Mouse (Mus musculus): ENCODE data around the gene Slc43a2.

Gene Slc43a2

DNA sequence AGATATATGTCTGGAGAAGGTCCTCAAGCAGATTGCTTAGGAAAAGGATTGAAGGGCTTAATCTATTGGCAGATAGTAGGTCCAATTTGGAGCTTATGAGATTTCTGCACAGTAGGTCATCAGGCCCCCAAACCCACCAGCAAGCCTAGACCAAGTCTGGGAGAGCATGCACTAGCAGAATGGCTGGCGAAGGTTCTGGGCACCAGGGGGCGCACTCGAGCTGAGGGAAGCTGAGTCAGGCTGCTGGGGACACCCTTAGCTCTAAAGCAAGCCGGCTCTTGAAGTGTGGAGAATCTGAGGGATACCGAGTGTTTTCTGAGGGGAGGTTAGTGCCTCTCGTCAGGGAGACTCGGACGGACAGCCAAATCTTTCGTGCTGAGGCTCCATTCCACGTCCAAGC lies 1.2 kb upstream of the Slc43a2 start:
- DNase-seq (ENCODE audit: low spot score): peak; percentile 92

GRCm38 (mm10) chr11:75530845-75531373 lies 585 bp upstream of the Slc43a2 start:
- no peak for DNase-seq (ENCODE audit: low spot score)

- DNase-seq (ENCODE audit: low spot score): peak; percentile 59
These were observed 1.1 kb downstream of the Slc43a2 start for GRCm38 (mm10) chr11:75532340-75533277.

DNA sequence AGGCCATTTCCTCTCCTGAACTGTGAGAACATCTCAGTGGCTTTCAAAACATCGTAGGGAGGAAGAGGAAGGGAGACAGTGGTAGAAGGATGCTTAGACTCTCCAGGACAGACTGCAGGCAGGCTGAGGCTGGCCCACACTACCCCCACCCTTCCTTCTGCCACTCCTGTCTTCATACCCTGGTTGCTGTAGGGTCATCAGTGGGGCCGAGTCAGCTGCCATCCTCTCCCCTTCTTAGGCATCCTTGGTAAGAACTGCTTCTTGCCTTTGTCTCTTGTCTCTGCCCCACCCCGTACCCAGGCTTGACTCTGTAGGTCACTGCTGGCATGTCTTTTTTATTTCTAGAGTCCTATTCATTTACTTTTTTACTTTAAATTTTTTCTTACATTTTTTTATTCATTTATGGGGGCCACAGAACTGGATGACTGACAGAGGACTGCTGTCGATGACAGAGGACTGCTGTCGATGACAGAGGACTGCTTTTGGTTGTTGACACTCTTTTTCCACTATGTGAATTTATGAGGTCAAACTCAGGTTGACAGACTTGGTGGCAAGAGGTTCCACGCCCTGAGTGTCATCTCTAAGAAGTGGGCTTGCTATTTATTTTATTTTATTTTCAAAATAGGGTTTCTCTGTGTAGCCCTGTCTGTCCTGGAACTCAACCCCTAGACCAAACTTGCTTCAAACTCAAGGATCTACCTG lies 2.0 kb downstream of the Slc43a2 start:
- peak; percentile 31 for DNase-seq (ENCODE audit: low spot score)

DNA sequence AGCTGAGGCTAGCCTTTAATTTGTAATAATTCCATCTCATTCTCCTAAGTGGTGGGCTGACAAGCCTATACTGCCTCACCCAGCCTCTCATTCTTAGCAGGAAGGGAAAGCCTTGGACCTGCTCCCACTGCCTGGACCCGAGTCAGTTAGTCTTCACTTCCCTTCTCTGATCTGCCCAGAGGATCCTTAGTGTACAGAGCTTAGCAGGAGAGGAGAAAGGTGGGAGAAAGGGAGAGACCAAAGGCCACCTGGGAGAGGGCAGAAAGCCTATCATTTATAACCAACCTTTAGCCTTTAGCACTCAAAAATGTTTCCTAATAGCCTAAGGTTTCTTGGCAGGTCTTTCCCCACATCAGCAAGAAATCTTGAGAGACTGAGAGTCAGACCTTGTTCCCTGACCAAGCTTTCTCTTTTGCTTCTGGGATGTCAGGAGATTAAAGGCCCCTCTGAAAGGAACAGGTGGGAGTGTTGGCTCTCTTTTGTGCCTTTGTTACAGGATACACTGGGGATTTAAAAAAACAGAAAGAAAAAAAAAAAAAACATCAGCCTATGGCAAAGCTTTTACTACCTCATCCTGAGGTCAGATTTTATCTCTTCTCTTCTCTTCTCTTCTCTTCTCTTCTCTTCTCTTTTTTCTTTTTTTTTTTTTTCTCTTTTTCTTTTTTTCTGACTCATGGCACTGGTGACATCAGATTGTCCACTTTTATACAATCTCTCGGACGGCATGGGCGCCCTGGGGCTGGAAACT lies 3.0 kb downstream of the Slc43a2 start:
- DNase-seq (ENCODE audit: low spot score): no peak

- no peak for DNase-seq (ENCODE audit: low spot score)
These were observed 3.8 kb downstream of the Slc43a2 start for GRCm38 (mm10) chr11:75535106-75535795.

DNA sequence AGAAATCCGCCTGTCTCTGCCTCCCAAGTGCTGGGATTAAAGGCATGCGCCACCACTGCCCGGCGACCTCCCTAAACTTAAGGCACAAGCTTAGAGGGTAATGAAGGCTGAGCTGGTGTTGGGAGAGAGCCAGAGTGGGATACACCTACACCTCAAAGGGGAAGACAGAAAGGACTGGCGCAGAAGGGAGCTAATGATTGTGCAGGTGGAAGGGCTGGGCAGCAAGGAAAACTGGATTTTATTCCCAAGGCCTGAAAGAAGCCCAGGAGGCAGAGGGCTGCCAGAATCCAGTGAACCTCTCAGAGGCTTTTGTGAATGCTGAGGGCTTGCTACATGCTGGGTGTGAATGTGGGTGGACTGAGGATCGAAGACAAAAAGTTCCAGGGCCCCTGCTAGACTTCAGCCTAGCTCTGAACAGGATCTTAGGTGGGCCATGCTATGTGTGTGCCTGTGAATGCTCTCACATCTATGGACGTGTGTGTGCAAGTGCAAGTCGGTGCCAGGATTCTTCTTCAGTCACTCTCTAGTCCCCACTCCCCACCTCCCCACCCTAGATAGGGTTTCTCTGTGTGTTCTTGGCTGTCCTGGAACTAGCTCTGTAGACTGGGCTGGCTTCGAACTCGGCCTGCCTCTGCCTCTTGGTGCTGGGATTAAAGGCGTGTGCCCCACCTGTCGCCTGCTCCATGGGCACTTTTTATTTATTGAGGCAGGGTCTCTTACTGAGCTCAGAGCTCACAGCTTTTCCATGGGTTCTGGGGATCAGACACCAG lies 4.9 kb downstream of the Slc43a2 start:
- no peak for DNase-seq (ENCODE audit: low spot score)

DNA sequence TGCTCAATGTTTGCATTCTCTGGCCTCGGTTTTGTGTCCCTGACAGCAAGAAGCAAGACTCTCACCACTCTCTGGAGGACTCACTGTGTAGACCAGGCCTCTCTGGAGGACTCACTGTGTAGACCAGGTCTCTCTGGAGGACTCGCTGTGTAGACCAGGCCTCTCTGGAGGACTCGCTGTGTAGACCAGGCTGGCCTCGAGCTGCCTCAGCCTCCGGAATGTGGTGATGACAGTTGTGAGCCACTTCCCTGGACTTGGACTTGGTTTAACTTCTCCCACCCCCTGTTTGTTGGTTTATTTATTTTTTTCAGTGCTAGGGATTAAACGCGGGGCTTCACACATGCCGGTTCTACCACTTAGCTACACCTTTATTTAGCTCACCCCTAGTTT lies 5.5 kb downstream of the Slc43a2 start:
- no peak for DNase-seq (ENCODE audit: low spot score)

DNA sequence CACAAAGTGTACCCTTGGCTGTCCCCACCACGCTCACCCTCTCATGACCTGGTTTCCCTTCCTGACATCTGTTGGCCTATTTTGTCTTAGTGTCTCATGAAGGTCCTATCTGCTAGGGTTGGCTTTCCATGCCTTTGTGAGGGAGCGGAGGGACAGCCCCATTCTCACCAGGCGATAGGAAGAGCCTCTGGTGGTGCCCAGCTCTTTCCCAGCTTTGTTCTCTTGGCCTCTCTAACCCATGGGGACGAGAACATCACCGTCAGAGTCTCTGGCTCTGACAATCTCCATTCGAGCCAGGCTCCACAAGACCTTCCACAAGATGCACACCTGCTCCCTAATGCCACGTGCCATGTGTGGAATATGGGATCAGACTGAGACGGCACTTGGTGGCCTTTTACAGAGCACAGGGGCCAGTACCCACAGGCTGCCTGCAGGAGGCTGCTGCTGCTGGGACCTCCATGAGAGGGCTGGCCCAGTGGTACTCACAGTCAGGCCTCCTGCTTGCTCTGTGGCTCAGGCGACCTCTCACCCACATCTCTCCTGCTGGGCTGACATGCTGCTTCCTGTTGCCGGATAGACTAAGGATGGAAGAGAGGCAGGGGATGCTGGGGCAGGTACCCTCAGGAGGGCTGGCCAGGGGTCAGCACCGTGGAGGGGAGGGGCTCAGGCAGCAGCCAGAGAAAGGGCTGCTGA lies 6.1 kb downstream of the Slc43a2 start:
- DNase-seq (ENCODE audit: low spot score): peak; percentile 58

DNA sequence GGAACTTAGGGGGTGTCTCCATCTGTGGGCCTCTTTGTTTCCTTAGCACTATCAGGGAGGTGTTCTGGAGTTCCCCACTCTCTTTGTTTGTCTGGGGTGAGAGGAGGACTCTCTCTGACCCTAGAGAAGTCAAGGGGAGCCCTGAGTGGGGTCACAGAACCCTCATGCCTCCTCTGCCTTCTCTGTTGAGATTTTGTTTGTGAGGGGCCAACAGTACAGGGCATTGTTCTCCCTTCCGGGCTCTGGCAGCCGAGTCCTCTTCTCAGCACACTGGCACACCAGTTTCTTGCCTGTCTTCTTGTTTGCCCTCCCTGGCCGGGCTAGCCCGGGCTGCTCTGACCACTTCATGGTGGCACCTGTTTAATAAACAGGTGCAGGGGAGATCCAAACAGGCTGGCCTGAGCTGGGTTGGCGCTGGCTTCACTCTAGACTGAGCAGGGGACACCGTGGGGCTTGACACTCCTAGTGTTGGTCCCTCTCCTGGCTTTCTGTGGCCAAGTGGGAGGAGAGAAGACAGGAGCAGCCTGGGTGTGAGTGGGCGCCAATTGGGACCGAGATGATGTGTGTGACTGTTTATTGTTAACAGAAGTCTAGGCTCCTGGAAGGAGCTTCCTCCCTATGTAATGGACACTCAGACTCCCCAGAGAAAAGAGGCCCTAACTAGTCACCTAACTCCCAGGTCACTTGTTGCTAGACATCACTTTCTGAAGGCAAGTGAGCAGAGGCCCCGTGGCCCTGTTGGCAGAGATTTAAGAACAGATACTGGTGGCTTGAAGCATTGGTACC lies 6.9 kb downstream of the Slc43a2 start:
- DNase-seq (ENCODE audit: low spot score): no peak

DNA sequence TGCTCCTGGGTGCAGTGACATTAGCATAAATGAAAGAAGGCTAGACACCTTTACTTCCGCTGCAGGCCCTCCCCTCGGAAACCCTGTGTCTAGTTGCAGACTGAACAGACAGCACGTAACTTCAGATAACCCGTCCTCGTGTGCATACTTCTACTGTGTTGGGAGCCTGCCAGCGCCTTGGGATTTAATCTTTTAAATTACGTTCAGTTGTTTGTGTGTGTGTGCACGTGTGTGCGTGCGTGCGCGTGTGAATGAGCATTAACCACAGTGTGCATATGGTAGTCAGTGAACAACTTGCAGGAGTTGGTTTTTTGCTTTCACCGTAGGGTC lies 7.4 kb downstream of the Slc43a2 start:
- peak; percentile 65 for DNase-seq (ENCODE audit: low spot score)

GRCm38 (mm10) chr11:75540209-75540608 lies 8.7 kb downstream of the Slc43a2 start:
- DNase-seq (ENCODE audit: low spot score): no peak

DNA sequence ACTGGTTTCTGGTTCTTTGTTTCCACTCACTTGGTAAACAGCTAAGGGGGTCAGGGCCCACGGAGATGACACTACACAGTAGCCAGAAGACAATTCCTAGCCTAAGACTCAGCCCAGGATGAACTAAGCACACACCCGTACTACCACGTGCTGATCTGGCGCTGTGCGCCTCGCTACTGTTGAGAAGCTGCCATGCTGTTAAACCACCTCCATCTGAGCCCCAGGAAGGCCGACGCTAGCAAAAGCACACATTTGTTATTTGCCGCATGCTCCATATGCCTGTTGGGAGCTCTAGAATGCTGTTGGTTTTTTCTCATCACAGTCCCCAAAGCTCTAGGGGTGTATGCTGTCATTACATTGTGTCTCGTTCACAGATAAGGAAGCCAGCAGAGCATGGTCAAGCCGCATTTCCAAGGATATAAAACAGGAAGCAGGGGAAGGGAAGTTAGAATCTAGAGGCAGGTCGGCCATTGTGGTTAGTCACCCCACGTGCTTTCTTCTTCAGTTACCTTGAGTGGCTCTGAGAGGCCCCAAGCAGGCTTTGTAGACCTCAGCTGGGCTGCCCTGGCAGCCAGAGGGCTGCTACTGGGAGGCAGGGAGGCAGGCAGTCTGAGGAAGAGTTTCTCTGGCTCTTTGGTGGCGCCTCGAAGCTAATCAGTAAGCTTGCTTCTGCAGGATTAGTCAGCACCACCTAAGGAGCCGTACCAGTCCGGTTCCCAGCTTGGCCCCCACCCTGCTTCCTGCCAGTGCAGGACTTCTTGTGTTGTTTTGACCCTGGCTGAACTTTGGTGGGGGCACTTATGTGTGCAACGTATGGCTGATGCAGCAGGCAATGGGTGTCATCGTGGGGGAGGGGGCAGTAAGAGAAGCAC lies 9.5 kb downstream of the Slc43a2 start:
- peak; percentile 43 for DNase-seq (ENCODE audit: low spot score)

GRCm38 (mm10) chr11:75544713-75545112 lies 13.2 kb downstream of the Slc43a2 start:
- DNase-seq (ENCODE audit: low spot score): no peak

DNA sequence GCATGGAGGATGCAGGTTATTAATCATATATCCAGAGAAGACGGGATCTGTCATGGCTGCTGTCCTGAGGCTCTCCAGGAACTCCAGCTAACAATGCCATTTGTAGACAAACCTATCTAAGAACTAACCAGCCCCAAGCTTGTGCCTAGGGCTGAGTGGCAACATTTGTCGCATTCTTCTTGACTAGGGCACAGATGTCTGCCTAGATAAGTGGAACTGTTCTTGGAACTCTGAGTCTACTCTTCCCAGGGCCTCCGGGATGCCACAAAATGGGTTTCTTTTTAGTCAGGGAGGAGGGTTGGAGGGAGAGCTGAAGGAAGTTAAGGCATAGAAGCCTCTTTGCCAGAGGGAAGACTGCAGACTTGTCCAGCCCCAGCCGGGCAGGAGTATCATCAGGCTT lies 14.6 kb downstream of the Slc43a2 start:
- no peak for DNase-seq (ENCODE audit: low spot score)

DNA sequence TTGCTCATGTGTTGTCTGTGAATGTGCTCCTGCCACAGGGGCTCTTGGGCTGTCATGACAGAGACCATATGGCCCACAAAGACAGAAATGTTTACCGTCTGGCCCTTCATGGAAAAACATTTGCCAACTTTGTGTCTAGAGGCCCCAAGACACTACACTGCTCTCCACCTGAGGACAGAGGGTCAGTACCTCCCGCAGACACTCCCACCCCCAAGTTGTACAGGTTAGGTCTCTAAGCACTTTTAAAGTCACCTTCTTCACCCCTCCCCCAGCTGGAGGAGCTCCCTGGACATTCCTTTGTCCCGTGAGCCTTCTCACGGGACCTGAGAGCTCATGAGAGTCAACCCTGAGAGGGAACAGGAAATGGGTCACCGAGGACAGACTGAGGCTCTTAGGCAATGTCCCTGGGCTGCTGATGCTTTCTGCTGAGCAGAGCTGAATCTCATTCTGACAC lies 18.2 kb downstream of the Slc43a2 start:
- DNase-seq (ENCODE audit: low spot score): no peak

DNA sequence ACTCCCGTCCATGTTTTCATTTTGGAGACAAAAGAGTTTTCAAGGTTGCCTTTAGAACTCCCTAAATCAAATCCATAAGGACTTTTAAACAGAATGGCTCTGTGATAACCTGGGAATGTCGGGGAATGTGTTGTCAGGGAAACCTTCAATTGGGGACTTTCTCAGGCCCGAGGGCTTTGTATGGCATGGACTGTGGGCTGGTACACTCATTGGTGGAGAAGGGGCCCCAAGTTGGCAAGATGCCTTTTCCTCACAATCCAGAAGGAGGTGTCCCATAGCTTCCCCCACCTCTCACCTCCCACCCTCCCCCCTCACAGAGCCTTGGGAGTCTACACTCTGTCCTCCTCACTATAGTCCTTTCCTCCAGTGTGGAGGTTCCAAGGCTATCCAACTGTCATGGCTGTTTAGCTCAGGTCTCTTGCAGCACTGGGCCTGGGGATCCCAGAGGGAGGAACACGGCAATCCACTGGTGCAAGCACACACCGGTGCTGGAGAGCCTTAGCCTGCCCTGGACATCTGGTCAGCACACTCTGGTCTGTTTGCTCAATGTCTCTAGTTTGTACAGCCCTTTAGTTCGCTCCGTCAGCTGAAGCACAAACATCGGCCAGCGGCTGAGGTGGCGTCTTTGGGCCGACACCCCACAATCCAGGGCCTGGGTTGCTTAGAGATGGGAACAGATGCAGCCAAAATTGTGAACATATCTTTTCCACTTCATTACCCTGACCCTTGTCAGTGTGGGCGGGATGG lies 18.9 kb downstream of the Slc43a2 start:
- no peak for DNase-seq (ENCODE audit: low spot score)

DNA sequence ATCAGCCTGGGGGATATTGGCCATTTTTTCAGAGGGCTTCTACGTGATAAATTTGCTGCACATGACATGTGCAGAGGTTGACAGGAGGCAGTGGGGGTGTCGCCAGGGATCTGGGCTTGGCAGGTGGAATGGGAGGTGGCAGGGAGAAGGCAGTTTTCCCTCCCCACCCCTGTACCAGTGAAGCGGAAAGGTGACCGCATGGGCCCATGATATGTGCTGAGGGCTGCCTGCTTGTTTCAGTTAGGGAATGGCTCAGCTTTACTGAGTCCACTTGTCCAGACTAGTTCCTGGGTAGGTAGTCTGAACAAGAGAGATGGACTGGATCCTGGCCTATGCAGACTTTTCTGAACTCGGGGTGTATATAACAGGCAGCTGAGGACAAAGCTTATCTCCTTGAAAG lies 19.8 kb downstream of the Slc43a2 start:
- no peak for DNase-seq (ENCODE audit: low spot score)

All from T-cell, adult 2 months (primary cell).